Mouse (Mus musculus): Measurements from ENCODE around the gene Smyd4.

- TF ChIP-seq CTCF (IDR thresholded peaks at IDR 0.05; ENCODE audit: borderline replicate concordance, insufficient read depth, low read depth, low read length) (no peak), POLR2A (IDR thresholded peaks at IDR 0.05; ENCODE audit: borderline replicate concordance, insufficient read depth, low read length) (no peak)
Observed at GRCm38 (mm10) chr11:75406104-75406503, 57.9 kb downstream of the Smyd4 start.
